Mouse (Mus musculus): ENCODE data around the gene Frem2.

Frem2 gene

GRCm38 (mm10) chr3:53465330-53465729, 191.8 kb downstream of the Frem2 start:
- DNase-seq: no peak

GRCm38 (mm10) chr3:53464146-53464698, 192.9 kb downstream of the Frem2 start:
- DNase-seq: no peak

Measured in lung, postnatal 4 days (tissue).